Mouse (Mus musculus): ENCODE data around the gene Tex35. TPM values are rescaled to one million over a fixed set of nuclear protein-coding genes. Genes with fewer than 3 reads are reported as not detected.

Gene Tex35
- total RNA-seq, 2 experiments from 2014 or later, result not detected

DNA sequence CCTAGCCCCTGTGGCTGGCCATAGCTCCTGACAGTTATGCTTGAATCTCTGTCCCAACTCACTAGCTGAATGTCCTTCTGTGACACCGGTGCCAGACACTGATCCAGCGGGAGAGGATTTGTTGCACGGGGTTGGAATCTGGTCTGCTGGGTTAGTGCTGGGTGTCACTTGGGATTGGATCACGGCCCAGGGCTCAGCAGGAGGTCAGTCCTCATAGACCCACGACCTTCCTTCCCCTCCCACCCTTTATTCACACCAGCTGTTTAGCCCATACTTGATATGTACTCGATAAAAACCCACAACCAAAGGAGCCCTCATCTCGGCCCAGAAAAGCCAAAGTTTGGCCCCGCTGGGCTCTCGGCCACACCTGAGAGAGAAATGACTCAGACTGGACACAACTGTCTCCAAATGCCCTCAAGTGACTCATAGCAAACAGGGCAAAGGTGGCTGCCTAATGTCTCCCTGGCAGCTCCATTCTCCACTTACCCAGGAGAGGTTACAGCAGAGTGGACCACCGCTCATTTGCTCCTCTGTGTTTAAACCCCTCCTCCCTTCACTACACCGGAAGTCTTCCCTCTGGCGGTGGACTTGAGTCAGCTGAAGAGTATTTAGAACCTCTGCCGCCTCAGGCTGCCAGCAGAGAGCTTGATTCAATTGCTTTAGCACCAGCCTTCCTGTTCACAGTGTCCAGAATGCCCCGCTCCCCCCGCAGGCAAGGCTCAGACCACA is 27.2 kb downstream of the Tex35 start:
- DNase-seq, result peak in 1 of 2 experiments; percentile 27

DNA sequence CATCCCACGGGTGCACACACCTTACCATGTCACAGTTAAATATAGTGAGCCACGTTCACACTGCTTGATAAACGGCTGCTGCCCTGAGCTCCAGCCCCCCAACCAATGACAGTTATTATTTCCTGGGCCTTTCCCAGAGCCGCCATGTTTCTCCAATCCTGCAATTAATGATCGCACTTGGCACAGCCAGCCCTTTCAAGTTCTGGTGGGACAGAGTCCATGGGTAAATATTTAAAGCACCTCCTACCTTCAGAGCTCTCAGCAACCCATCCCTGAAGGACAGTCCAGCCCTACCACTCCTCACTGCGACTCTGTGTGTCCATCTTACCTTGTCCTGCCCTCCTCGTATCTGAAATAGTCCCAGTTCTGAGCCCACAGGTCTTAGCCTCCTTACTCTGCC is 28.4 kb downstream of the Tex35 start:
- no peak for DNase-seq

DNA sequence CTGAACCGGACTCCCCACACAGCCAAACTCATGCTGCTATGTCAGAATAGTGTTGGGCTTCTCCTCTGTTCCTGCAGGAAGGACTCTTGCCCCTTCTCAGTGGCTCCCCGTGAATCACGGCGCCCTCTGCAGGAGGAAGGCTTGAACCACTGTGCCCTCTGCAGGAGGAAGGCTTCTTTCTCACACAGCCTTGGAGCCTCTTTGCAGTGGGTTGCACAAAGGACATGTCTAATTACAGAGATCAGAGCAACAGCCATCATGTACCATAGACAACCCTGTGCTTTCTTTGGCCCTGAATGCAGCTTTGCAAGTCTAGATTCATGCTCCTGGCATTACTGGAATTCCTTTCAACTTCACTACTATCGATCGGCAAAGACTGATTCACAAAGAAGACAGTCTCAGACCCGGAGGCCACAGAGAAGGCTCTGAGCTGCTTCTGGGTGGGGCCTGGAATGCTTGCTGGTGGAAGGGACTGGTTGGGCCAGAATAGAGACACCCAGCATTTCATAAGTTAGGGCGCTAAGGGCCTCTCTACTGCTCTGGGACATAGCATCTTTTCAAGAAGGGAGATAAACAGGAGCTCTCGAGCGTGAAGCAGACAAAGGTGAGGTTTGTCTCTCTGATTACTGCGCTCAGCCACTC is 29.0 kb downstream of the Tex35 start:
- DNase-seq, result peak; percentile 65 to 73

DNA sequence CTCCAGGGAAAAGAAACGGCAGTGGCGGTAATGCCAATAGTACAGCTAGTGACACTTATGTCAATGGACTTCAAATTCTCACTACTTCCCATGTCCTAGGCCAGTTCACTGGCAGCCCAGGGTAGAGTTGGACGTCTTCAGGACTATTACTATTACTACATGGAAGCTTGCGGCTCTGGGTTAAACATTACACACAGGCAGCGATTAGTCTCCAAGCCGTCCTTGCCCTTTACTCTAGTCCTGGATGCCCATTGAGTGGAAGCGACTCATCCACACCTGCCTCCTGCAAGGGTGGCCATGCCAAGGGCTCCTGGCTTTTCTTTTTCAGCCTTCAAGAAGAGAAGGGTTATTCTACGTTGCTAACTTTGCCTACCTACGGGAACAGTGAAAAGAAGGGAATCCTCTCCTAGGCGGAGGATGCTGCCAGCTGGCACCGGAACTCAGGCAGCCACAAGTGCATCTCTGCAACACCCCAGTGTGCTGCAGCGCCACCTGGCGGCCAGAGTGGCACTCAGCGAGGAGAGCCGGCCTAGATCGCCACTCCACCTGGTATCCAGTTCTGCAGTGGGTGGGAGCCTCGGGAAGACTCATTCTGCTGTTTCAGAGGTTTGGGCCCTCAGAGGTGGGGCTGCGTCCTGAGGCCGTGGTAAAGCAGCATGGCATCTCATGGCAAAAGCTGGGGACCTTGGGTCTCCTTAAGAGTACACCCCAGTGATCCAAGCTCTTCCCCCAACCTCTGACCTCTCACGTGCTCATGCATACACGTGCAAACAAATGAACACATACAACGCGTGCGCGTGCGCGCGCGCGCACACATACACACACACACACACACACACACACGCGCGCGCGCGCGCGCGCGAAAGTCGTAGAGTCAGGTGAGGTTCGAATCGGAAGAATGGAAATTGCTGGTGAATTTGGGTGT is 31.4 kb downstream of the Tex35 start:
- peak; percentile 94 to 97 for DNase-seq

DNA sequence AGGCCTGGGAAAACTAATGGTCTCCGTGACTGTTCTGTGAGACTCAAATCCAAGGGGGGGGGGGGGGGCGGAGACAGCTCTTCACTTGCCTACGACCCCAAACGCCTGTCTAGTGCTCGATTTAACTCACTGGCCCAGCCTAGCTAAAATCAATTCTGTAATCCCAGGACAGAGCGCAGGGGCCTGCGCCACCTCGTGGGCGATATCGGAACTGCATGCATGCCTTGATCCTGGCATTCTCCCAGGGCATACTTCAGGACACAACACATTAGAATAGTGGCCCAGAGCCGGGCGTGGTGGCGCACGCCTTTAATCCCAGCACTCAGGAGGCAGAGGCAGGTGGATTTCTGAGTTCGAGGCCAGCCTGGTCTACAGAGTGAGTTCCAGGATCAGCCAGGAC is 32.2 kb downstream of the Tex35 start:
- peak; percentile 88 for DNase-seq

- peak; percentile 77 to 87 for DNase-seq
Measured at GRCm38 (mm10) chr1:157074937-157075336, 33.5 kb downstream of the Tex35 start.

- DNase-seq, result no peak
Measured at GRCm38 (mm10) chr1:157074371-157074770, 34.1 kb downstream of the Tex35 start.

DNA sequence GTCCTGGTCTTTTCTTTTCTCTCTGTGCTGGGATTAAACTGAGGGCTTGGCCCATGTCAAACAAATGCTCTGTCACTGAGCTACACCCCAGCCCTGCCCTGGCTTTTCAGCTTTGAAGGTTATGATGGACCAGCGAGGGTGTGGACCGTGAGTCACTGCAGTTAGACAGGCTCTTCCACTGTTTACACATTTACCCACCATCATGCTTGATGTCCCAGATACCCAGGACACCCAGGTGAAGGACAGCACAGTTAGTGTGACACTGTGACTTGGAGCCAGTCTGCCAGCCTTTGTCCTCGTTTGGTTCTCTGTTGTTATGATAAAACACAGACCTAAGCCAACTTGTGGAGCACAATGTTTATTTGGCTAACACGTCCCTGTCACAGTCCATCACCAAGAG is 34.9 kb downstream of the Tex35 start:
- DNase-seq, result peak; percentile 52 to 62

GRCm38 (mm10) chr1:157069181-157069828 is 39.2 kb downstream of the Tex35 start:
- no peak for DNase-seq

- no peak for DNase-seq
Measured at GRCm38 (mm10) chr1:157068316-157068715, 40.2 kb downstream of the Tex35 start.

GRCm38 (mm10) chr1:157065819-157066730 is 42.4 kb downstream of the Tex35 start:
- DNase-seq, result no peak

DNA sequence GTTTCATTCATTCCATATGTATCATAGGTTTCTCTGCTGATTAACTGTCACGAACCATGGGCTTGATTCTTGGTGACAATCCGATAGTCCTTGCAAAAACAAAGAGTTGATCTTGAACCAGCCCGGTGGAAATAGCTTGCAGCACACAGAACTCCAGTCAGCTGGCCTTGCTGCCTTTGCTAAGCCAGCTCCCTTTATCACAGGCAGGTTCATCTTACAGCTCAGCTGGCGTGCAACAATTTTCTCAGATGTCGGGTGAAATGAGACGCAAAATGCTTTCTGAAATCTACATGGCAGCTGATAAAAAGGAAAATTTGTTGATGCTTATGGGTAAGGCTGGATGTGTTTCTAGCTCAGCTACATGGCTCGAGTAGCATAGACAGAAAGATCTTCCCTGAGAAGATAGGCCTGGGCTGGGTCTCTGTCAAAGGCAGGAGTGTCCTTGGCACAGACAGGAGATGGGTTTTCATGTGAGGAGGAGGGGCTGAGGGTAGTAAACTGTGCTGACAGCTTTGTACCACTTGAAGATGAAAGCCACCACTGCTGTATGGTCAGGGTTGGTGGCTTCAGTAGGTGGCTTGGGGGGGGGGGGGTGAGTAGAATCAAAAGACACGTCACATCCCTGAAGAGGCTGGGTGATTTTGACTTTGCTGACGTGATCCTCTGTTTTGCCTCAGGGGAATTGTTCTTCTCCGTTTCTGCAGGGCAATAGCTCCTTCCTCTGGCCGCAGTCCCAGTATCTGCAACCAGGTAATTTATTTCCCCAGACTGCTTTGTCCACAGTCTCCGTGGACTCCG is 45.0 kb downstream of the Tex35 start:
- peak; percentile 41 to 56 for DNase-seq

DNA sequence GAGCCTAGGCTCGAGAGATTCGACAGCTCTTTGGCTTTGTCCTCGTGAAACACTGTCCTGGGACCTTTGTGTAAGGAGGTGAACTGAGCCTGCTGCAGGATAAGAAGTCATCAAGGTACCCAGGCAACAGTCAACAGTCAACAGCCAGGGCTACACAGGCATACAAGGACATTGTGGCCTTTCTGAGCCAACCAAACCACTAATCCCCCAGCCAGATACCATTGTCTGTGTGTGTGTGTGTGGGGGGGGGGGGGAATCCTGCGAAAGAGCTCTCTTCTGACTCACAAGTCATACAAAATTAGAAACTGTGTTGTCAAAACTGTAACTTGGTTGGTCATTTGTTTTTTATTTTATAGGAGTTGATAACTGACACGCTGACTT is 46.0 kb downstream of the Tex35 start:
- no peak for DNase-seq

- no peak for DNase-seq
Measured at GRCm38 (mm10) chr1:157061800-157062444, 46.6 kb downstream of the Tex35 start.

DNA sequence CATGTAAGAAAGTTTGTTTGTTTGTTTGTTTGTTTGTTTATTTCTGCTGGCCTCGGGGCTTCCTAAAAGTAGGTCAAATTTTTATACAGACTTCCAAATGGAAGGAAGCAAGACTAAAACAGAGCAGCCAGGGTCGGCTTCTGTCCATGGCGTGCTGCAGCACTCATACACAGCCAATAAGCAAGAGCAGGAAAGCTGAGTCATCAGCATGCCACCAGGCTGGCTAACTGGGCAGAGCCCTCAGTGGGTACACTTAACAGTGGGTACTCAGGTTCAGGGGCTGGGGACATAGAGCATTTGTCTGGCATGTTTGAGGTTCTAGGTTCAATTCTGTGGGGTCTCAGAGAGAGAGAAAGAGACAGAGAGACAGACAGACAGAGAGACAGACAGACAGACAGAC is 47.3 kb downstream of the Tex35 start:
- peak; percentile 41 to 44 for DNase-seq

DNA sequence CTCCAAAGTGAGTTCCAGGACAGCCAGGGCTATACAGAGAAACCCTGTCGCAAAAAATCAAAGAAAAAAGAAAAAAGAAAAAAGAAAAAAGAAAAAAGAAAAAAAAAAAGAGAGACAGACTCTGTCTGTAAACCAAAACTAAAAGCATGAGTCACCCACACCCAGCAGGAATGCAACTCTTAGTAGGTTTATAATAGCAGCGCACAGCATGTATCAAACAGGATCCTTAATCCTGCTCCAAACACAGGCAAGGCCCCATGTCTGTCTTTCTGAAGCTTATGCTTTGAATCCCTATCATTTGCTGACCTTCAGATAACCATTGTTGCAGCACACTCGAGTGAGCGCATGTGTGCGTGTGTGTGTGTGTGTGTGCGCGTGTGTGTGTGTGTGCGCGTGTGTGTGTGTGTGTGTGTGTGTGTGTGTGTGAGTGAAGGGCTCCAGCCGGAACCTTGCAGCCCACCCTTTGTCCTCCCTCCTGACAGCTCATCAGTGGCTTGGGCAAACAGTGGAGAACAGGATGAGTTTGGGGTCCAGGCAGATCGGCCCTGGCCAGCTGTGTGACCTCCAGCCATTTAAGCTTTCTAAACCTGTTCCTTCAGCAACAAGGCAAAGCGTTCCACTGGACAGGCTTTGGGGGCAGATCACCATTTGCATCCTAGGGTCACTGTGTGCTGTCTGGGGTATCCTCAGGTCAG is 47.9 kb downstream of the Tex35 start:
- DNase-seq, result no peak

- no peak for DNase-seq
Measured at GRCm38 (mm10) chr1:157055901-157056300, 52.6 kb downstream of the Tex35 start.

- no peak for DNase-seq
Measured at GRCm38 (mm10) chr1:157055288-157055831, 53.1 kb downstream of the Tex35 start.

GRCm38 (mm10) chr1:157054659-157055058 is 53.8 kb downstream of the Tex35 start:
- DNase-seq, result no peak

Measured in adrenal gland, postnatal 36 days (tissue).